Mouse (Mus musculus): ENCODE measurements around the gene Hist1h2bk.
A peak's percentile ranks its signal among the peaks of the same experiment; 100 is the strongest.

Gene Hist1h2bk

DNA sequence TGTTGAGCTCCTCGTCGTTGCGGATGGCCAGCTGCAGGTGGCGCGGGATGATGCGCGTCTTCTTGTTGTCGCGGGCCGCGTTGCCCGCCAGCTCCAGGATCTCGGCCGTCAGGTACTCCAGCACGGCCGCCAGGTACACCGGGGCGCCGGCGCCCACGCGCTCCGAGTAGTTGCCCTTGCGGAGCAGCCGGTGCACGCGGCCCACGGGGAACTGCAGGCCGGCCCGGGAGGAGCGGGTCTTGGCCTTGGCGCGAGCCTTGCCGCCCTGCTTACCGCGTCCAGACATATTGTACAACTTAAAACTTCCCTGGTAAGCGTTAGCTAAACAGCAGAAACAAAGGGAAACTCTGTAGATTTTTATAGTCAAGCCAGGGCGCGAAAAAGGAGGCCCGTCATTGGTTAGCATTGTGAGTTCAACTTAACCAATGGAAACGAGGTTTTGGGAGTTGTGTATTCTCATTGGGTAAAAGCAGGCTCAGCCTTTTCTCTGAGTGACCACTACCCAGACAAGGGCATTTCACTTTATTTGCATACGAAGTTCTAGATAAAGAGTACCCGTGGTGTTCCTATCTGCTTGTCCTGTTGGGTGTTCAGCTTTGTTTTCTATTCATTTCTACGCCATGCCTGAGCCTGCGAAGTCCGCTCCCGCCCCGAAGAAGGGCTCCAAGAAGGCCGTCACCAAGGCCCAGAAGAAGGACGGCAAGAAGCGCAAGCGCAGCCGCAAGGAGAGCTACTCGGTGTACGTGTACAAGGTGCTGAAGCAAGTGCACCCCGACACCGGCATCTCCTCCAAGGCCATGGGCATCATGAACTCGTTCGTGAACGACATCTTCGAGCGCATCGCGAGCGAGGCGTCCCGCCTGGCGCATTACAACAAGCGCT, at the start of gene Hist1h2bk, which contains the start of gene Hist1h2ah:
Gene Hist1h2bk, plus strand, starts transcription at position 604 of the 882 bp plus-strand sequence.
Gene Hist1h2ah, minus strand, starts transcription at position 302 of the 882 bp plus-strand sequence.
- DNase-seq (ENCODE audit: low spot score): peak; percentile 95

DNA sequence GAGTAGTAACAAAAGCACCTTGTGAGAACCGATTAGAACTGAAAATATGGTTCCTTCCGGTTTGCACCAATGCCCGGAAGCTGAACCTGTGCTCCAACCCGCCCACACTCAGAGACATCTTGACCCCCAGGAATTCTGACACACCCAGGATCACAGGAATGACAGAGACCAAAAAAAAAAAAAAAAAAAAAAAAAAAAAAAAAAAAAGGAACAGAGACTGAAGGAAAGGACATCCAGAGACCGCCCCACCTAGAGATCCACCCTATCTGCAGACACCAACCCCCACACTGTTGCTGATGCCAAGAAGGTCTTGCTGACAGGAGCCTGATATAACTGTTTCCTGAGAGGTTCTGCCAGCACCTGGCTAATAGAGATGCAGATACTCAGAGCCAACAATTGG, 43.1 kb upstream of the Hist1h2bk start:
- DNase-seq (ENCODE audit: low spot score): no peak

DNA sequence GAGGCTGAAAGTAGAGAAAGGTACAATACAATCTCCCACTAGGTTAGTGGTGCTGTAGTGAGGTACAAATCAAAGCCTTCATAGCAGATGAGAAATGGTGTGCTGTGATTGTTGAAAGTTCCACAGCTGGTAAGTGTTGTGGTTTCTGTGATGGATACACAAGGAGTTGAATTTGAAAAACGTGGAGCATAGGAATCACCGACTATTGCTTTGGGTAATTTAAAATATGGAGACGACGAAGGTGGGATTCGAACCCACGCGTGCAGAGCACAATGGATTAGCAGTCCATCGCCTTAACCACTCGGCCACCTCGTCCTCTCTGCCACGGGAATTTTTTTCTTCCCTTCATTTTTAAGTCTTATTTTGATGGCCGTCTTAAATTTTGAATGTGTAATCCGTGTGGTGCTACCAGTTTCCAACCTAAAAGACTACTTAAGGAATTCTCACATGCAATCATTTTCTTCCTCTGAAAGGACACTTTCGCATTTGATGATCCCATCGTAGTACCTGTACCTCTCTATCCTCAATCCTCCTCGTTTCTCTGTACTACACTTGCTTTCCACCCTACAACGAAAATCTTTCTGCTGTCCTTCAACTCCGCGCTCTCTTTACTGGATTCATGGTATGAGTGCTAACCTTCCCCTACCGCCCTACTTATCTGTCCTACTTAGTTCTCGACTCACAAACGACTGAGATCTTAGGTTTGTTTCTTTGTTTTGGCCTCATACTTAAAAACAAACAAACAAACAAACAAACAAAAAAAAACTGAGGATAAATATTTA, 41.5 kb upstream of the Hist1h2bk start:
- DNase-seq (ENCODE audit: low spot score): no peak

DNA sequence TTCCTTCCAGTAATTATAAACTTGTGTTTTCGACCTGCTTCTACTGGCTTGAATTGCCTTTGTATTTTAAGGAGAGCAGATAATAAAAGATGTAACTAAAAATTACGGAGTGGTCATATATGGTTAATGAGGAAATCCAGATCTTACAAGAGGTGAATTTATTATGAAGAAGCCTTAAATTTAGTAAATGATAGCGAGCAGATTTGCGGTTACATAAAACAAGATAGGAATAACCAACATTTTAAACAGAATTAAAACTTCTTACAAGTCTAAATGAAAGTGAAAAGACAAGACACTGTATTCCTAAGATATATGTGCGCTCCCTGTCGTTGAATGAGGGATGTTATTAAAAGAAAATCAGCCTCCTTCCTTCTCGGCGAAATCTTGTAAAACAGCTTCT, 40.8 kb upstream of the Hist1h2bk start:
- DNase-seq (ENCODE audit: low spot score): no peak

DNA sequence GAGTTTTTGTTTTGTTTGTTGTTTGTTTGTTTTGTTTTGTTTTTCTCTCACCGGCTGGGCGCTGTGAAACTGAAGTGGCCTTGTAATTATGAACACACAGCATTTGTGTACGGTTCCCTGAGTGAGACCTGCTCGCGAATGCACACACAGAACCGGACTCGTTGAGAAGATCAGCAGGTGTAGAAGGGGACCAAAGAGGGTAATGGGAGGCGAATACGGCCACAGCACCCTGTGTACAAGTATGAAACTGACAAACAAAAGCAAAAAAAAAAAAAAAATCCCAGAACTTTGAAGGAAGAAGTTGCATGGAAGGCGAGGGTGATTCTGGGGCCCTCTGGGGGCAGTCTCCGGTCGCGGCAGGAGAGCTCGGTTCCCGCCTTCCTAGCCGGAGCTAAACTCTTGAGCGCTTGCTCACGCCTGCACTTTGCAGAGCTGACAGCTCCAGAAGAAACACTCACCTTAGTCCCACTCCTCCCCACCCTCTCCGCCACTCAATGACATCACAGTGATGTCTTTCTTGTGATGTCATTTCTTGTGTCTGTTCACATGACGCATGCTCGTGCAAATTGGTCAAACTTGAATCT, 40.2 kb upstream of the Hist1h2bk start:
- DNase-seq (ENCODE audit: low spot score): no peak

DNA sequence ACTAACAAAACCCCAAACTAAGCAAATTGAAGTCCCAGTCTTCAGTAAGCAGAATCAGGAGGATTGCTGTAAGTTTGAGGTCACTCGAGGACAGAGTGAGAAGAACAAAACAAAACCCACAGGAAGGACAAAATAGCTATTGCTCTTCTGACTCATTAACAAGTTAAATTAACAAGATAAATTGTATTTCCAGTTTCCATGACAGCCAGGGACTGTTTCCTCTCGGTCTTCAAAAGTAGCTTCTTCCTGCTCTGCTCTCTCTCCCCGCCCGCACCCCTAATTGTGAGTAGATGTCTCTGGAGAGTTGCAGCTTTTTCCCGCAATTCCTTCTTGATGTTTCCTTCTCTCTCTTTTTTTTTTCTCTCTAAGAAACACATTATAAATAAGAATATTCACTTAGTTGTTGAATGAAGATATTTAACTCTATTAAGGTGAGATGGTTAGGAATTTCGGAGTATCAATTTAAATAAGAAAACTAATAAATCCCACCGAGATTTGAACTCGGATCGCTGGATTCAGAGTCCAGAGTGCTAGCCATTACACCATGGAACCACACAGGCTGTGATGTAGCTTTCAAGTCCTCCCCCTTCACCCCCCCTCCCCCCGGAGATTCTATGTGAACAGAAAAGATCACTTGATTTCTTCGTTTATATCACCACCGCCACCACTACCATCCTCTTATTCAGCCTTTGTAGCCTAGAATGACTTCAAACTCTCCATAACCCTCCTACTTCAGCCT, 39.4 kb upstream of the Hist1h2bk start:
- DNase-seq (ENCODE audit: low spot score): no peak

DNA sequence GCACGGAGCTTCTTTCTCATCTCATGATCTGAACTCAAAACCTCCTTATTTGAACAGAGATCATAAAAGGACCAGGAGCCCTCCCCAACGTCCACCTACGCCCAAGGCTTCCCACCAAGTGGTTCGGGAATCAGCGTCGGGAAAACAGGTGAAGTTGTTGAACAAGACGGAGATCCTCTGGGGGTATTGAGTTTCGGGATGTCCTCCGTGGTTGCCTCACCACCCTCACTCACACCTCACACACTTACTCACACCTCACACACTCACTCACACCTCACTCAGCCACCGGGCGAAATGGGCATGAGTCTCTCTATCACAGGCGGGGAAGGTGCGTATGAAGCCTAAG, 38.9 kb upstream of the Hist1h2bk start:
- no peak for DNase-seq (ENCODE audit: low spot score)

DNA sequence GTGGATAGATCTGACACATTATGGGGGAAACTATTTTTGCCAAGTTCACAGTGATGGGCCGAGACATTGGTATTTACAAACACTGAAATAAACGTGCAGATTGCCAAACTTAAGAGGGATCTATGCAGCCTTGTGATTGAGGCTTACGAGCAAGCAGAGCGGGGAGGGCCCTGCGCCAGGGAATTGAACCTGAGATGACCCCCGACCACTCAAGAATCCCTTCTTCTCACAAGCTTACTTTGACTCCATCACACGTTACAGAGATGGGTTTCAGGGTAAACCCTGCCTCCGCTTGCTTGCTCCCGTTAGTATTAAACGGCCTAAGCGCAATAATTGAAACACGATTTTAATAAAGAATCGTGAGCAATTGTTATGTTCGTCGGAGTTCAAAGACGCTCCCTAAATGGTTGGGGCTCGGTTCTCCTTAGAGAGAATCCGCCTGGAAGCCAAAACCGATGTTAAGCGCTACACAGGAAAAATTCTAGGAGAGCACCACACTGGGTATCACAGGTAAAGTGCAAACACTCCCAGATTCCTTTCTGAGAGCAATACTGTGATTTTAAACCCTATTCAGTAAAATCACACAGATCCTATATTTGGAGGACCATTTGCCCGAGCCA, 38.4 kb upstream of the Hist1h2bk start:
- no peak for DNase-seq (ENCODE audit: low spot score)

DNA sequence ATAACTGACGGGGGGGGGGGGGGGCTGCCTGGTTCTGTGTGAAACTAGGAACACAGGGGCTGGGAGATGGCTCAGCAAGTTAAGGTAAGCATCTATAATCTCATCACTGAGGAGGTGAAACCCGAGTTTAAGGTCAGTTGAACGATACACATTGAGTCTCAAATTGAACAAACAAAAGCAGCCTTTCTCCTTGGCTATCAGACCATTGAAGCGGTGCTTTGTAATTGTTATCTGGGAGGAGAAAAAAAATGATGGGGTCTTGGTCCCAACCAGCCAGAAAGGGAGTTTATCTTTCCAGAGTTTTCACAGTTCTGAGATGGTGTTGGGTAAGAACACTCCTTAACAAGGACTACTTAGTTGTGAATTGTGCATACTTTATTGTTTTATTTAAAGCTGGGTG, 37.8 kb upstream of the Hist1h2bk start:
- no peak for DNase-seq (ENCODE audit: low spot score)

DNA sequence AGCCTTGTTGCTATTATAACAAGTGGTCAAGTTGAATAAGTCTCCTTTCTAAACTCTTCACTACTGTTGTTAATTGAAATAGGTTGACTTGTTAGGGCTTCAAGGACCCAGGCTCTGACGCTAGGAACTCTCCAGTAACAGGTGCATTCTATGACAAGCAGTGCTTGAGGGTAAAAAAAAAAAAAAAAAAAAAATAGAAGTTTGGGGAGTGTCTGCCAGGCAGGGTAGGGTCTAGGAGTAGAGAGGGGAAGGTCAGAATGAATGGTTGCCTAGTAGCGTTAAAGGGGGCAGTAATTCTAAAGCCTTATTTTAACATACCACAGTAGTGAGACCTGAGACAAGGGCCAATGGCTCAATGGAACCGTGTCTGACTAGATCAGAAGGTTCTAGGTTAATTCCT, 37.3 kb upstream of the Hist1h2bk start:
- DNase-seq (ENCODE audit: low spot score): no peak

DNA sequence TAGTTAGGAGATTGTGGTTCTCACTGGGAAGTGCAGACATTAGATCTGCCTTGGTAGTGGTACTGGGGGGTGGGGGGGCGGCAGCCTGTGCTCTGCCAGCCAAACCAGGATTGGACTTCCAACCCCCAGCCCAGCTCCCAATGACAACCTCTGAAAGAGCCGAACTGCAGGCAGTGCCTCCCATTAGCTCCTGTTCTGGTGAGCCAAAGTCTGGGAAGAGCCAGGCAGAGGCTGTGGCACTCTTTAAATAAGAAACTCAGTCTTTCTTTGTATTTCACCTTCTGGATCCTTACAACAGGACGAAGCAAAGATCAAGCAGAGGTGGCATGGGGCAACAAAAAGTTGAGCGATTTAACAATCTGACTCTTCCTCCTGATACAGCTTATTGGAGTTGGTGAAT, 36.5 kb upstream of the Hist1h2bk start:
- no peak for DNase-seq (ENCODE audit: low spot score)

DNA sequence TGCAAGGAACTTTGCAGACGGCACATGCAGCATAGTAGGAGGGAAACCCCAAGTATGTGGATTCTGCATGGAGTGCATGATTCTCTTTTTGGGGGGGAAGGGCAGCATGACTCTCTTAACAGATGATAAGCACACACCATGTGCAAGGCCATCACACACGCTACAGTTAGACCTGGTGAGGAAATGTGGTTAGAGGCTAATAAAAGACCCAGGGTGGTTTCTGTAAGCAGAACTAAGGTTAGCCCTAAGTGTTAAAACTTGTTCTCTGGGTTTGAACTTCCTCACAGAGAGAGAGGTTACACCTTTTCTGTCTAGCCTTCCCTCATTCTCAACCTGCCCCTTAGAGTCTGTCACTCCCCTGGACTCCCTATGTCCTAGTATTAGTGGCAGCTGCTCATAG, 34.3 kb upstream of the Hist1h2bk start:
- no peak for DNase-seq (ENCODE audit: low spot score)

DNA sequence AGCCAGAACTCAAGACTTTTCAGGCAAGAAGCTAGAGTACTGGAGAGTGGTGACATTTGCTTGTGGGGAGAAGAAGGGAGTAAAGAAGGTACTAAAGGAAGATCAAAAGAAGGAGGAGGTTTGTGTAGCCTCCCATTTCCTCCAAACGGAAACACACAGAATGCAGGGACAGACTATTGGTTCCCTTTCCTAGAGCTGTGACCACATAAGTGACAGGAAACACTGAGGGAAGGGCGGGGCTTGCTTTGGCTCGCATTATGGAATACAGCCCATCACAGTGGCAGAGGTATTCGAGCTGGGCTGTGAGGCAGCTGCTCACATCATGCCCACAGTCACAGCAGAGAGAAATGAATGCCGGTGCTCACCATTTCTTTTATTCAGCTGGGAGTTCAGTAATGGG, 33.8 kb upstream of the Hist1h2bk start:
- DNase-seq (ENCODE audit: low spot score): no peak

DNA sequence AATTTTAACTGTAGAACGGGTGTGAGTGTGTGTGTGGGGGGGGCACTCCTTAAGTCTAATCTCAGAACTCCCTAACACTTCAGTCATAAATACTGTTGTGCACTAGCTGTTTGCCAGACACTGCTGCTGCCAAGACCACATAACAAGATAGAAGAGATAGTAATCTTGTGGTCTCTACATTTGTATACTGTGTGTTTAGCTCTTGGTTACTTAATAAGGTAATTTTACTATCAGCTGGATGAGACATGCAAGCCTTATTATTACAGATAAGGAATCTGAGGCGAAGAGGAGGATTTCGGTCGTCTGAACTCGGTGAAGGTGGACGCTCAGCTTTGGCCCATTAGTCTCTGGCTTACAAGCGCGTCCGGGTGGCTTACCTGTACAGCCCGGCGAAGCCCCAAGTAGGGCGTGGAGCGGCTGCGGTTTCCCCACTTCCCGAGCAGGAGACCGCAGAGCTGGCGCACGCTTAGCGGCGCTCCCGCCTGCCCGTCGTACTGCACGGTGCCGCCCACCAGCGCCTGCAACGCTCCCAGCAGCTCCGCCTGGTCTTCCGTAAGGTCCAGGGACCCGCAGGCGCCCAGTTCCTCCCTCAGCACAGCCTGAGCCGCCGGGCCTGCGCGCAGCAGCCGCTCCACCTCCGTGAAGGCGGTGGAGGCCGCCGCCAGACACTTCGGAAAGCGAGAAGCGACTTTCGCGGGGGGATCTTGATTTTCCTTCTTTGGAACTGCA, 29.9 kb upstream of the Hist1h2bk start:
- no peak for DNase-seq (ENCODE audit: low spot score)

DNA sequence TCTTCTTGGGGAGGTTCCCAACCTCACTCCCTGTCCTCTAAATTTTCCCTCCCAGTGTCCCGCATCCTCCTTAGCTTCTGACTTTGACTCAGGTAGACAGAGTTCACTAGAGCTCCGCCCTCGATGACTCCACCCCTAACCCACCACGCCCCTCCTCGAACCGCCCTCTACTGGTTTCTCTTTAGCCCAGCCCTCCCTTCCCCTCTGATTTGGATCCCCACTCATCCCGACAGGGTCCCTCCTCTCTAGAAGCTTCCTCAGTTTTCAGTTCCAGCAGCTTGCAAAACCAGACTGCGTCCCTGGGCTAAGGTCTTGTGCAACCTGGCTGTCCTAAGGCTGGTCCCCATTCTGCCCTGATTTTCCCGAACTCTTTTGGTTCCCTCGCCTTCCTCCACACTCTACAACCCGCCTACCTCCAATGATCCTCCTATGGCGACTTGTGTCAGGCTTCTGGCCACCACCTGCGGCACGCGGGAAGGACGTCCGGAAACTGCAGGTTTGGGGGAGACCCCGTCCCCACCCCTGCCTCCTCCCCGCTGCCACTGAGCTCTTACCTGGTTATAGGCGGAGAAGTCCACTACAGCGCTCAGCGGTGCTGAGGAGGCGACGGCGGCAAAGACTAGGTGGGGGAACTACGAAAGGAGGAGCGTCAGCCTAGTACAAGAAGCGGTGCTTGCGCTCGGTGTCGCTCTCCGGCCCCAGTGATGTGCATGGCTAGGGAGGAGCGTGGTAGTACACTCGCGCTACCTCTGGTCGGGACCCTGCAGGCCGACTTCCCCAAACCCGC, 29.1 kb upstream of the Hist1h2bk start:
- no peak for DNase-seq (ENCODE audit: low spot score)

DNA sequence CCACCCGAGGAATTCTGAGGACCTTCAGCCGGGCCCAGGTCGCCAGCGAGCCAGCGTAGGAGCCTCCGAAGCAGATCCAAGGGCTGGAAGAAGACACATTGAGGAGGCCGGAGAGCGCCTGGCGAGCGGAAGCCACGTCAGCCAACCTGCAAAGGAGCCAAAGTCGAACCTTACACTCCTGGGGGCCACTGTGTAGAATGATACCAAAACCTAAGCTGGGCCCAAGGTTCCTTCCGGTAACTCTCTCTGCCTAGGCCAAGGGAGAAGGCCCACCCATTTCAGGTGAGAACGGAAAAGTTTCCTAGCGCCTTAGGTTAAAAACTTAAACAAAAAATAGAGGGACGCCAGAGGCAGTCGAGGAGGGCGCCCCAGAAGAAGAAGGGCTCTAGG, 28.6 kb upstream of the Hist1h2bk start:
- no peak for DNase-seq (ENCODE audit: low spot score)

DNA sequence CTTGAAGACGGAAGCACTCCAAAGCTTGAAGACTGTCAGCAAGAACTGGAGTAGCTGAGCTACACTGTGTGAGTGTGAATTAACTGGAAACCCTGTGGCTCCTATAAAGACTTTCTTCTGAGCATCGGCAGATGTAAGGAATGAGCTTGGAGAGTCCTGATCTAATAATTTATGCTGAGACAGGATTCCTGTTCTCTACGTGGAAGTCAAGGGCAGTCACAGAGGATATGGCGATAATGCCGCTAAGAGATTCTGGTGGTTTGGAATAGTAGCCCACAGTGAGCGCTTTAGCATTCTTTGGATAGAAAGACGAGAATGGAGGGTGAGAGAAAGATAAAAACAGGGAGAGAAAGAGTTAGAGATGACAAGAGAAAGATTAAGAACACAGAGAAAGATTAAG, 27.8 kb upstream of the Hist1h2bk start:
- DNase-seq (ENCODE audit: low spot score): no peak

DNA sequence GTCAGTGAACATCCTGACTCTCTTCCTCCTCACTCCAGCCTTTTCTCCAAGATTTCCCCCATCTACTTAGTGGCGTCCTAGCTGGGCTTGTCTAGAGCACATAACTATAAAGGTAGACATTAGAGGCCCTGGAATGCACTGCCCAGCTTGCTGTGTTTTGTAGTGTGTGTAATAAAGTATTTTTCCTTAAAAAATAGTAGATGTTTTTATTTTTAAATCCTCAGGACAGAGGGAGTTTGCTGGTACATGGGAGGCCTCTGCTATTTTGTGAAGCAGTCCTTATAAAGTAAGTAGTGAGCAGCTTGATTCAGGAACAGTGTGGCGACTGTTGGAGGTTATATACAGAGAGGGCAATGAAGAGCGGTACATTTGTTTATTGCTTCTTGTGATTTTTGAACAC, 27.0 kb upstream of the Hist1h2bk start:
- DNase-seq (ENCODE audit: low spot score): no peak

DNA sequence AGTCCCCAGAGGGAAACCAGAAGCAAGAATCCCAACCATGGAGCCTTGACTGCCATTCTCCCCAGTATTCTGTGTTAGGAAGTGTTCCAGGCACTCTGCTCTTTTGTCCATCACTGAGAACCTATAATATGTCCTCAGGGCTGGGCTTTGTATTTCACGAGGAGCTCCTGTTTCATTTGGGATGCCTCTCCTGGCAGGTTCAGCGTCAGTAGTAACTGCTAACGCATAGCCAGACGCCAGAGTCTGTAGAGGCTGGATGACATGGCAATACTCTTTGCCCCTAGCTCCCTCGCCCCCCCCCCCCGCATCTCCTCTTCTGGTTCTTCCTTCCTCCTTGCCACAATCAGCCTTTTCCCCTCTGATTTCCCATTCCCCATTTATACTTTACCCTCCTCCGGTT, 26.0 kb upstream of the Hist1h2bk start, which contains the start of gene Prss16:
Gene Prss16, minus strand, starts transcription at position 101 of the 400 bp plus-strand sequence.
- no peak for DNase-seq (ENCODE audit: low spot score)

DNA sequence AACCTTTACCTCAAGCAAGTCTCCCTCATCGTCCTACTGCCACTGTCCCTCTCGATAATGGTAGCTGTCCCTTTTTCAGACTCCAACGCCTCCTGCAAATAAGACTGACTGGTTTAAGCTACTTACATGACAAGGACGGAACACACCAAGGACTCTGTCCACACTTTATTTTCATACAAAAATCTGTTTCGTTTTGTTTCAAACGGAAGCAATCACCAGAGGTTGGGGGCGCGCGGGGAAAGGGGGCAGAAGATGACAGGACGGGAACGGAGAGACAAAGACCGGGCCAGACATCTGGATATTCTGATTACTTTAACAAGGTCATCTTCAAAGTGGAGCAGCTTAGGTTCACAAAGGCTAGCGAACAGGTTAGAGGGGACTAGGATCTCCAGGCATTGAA, 22.0 kb upstream of the Hist1h2bk start:
- no peak for DNase-seq (ENCODE audit: low spot score)
